Mouse (Mus musculus) C2C12 (cell line): ENCODE results near the gene Mrpl11.

ENCODE experiments used
- CEBPB ChIP-seq: IDR thresholded peaks from one replicate; pipeline ENCODE4 v1.6.1; 2011; ENCODE audit warnings: low read depth, mild to moderate bottlenecking, control low read depth, moderate library complexity
- CTCF ChIP-seq: IDR thresholded peaks from one replicate; pipeline ENCODE4 v1.5.1; 2011; ENCODE audit not compliant: control insufficient read depth, insufficient read depth, insufficient read length
- FOSL1 ChIP-seq: IDR thresholded peaks from one replicate; pipeline ENCODE4 v1.8.0; 2011; ENCODE audit warnings: mild to moderate bottlenecking, low read length; ENCODE audit not compliant: poor library complexity, insufficient read depth, severe bottlenecking
- MAX ChIP-seq: IDR thresholded peaks from one replicate; pipeline ENCODE4 v1.6.1; 2011; ENCODE audit warnings: mild to moderate bottlenecking, control low read depth
- USF1 ChIP-seq: IDR thresholded peaks from one replicate; pipeline ENCODE4 v1.6.1; 2011; ENCODE audit warnings: low read depth, mild to moderate bottlenecking, control low read depth, moderate library complexity

DNA sequence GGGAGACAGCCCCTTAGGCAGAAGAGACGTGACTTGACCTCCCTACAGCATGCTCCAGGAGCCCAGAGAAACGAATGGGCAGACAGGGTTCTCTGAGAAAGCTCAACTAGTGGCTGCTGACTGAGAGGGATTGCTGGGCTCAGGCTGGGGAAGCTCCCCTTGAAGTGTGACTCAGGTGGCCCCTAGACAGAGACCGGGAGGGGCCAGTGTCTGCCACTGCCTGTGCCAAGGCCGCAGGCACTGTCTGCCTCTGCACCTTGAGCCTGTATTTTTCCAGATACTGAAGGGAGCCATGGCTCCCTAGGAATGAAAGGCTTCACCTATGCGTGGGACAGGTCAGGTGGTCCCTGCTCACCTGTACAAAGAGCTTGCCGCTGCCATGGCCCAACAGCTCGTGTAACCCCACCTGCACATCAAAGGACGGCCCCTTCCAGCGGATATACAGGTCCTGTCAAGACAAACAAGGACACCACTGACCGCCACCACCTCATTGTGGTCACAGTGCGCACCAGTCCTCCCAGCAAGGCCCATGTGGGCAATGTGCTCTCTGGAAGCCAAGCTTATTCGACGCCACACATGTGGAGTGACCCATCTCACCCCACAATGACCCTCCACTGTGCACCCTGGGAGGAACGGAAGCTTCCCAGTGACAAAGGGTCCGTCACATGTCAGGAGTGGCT, 45.9 kb upstream of the Mrpl11 start:
- TF ChIP-seq CEBPB (no peak), CTCF (no peak), MAX (no peak), USF1 (no peak), FOSL1 (no peak)
